Comparison of ENCODE assay signal across 9 mouse cellular contexts in genomic region chr16:50009542-50009941, GRCm38 (mm10).
DNase-seq lines count a peak whose midpoint lies in the region; ATAC-seq lines count a peak whose summit lies in the region.
"Had no signal": no experiment of that assay in that cellular context is flagged by ENCODE, and none has a peak within 500 bp of the region (broad histone marks: within the 10 kb centered on the region; RNA-seq: fewer than 3 reads in every experiment).

No protein-coding gene starts in this region.

- H3K4me2 ChIP-seq in heart, embryonic 12.5 days, result no peak overlapping the region
- H3K4me2 ChIP-seq in forebrain, embryonic 16.5 days (ENCODE audit: low read length), result no peak overlapping the region
- H3K4me2 ChIP-seq in intestine, embryonic 15.5 days (replicated peaks), result no peak overlapping the region
- H3K4me2 ChIP-seq in midbrain, embryonic 11.5 days, result no peak overlapping the region
- H3K4me2 ChIP-seq: embryonic facial prominence, embryonic 12.5 days had no signal

- no peak overlapping the region for H3K4me3 ChIP-seq in heart, embryonic 12.5 days
- H3K4me3 ChIP-seq in forebrain, embryonic 16.5 days (replicated peaks; ENCODE audit: low read length), result no peak overlapping the region
- H3K4me3 ChIP-seq in intestine, embryonic 15.5 days (replicated peaks), result no peak overlapping the region
- no peak overlapping the region for H3K4me3 ChIP-seq in midbrain, embryonic 11.5 days (ENCODE audit: low read depth, low read length)
- H3K4me3 ChIP-seq: embryonic facial prominence, embryonic 12.5 days had no signal

- peak; percentile 95 for DNase-seq in heart, adult 11 months
- peak; percentile 80 to 95 for DNase-seq in adrenal gland, adult (ENCODE audit: inconsistent age in 2 of 2, low spot score in 1 of 2)
- peak; percentile 62 to 83 for DNase-seq in layer of hippocampus, postnatal 14 days (ENCODE audit: low spot score in 2 of 2)
- DNase-seq in right cerebral cortex, postnatal 4 days, result peak; percentile 51
- no peak for DNase-seq in midbrain, embryonic 11.5 days (ENCODE audit: low spot score, missing footprints)

- H3K4me1 ChIP-seq in heart, embryonic 12.5 days (replicated peaks), result no peaks in the 10 kb centered on the region; the same call in 1 of the 2 replicates
- H3K4me1 ChIP-seq in forebrain, embryonic 16.5 days (replicated peaks; ENCODE audit: control insufficient read depth, insufficient read depth, low read length), result peaks cover 10% of the 10 kb centered on the region
- no peaks in the 10 kb centered on the region for H3K4me1 ChIP-seq in intestine, embryonic 15.5 days (replicated peaks)
- no peaks in the 10 kb centered on the region for H3K4me1 ChIP-seq in midbrain, embryonic 11.5 days (ENCODE audit: control insufficient read depth, insufficient read depth, low read length)
- H3K4me1 ChIP-seq: embryonic facial prominence, embryonic 12.5 days had no signal

- no peak overlapping the region for H3K9ac ChIP-seq in heart, embryonic 12.5 days
- H3K9ac ChIP-seq in forebrain, embryonic 16.5 days (replicated peaks; ENCODE audit: low read depth, low read length), result no peak overlapping the region
- no peak overlapping the region for H3K9ac ChIP-seq in intestine, embryonic 15.5 days
- H3K9ac ChIP-seq in midbrain, embryonic 11.5 days (ENCODE audit: low read length), result no peak overlapping the region
- H3K9ac ChIP-seq: embryonic facial prominence, embryonic 12.5 days had no signal

- 9% methylated on average over 6 of the region's 6 CpGs for WGBS in heart, embryonic 12.5 days
- WGBS in forebrain, embryonic 16.5 days, result 41% methylated on average over 6 of the region's 6 CpGs
- WGBS in intestine, embryonic 15.5 days, result 21% methylated on average over 6 of the region's 6 CpGs
- 70% methylated on average over 6 of the region's 6 CpGs for WGBS in midbrain, embryonic 11.5 days

- no peak for ATAC-seq in heart, embryonic 12.5 days (ENCODE audit: insufficient number of reproducible peaks, low FRiP score)
- peak; percentile 89 for ATAC-seq in forebrain, embryonic 16.5 days
- ATAC-seq in intestine, embryonic 15.5 days, result no peak
- no peak for ATAC-seq in midbrain, embryonic 11.5 days (ENCODE audit: low FRiP score)

- no peaks in the 10 kb centered on the region for H3K36me3 ChIP-seq in heart, embryonic 12.5 days
- no peaks in the 10 kb centered on the region for H3K36me3 ChIP-seq in forebrain, embryonic 16.5 days (ENCODE audit: control insufficient read depth, insufficient read depth)
- H3K36me3 ChIP-seq in intestine, embryonic 15.5 days, result no peaks in the 10 kb centered on the region
- no peaks in the 10 kb centered on the region for H3K36me3 ChIP-seq in midbrain, embryonic 11.5 days (ENCODE audit: control insufficient read depth, insufficient read depth, low read length)
- H3K36me3 ChIP-seq: embryonic facial prominence, embryonic 12.5 days had no signal

- H3K27ac ChIP-seq in heart, embryonic 12.5 days (ENCODE audit: poor library complexity, severe bottlenecking), result no peak overlapping the region
- H3K27ac ChIP-seq in forebrain, embryonic 16.5 days (ENCODE audit: low read length), result no peak overlapping the region
- no peak overlapping the region for H3K27ac ChIP-seq in intestine, embryonic 15.5 days
- no peak overlapping the region for H3K27ac ChIP-seq in midbrain, embryonic 11.5 days (ENCODE audit: low read depth, low read length)
- H3K27ac ChIP-seq: embryonic facial prominence, embryonic 12.5 days had no signal

- no peaks in the 10 kb centered on the region for H3K9me3 ChIP-seq in heart, embryonic 12.5 days (replicated peaks)
- no peaks in the 10 kb centered on the region for H3K9me3 ChIP-seq in forebrain, embryonic 16.5 days (ENCODE audit: control insufficient read depth, low read length)
- H3K9me3 ChIP-seq in intestine, embryonic 15.5 days, result no peaks in the 10 kb centered on the region
- H3K9me3 ChIP-seq in midbrain, embryonic 11.5 days (ENCODE audit: control insufficient read depth, low read length), result no peaks in the 10 kb centered on the region
- H3K9me3 ChIP-seq: embryonic facial prominence, embryonic 12.5 days had no signal

- peaks cover 21% of the 10 kb centered on the region for H3K27me3 ChIP-seq in heart, embryonic 12.5 days (replicated peaks)
- no peaks in the 10 kb centered on the region for H3K27me3 ChIP-seq in forebrain, embryonic 16.5 days (replicated peaks; ENCODE audit: control insufficient read depth, insufficient read depth, low read length)
- H3K27me3 ChIP-seq in intestine, embryonic 15.5 days (replicated peaks), result no peaks in the 10 kb centered on the region
- no peaks in the 10 kb centered on the region for H3K27me3 ChIP-seq in midbrain, embryonic 11.5 days (ENCODE audit: control insufficient read depth, insufficient read depth, low read length)
- H3K27me3 ChIP-seq: embryonic facial prominence, embryonic 12.5 days had no signal
